8 mouse cellular contexts compared by ENCODE assay signal in the genomic region with DNA sequence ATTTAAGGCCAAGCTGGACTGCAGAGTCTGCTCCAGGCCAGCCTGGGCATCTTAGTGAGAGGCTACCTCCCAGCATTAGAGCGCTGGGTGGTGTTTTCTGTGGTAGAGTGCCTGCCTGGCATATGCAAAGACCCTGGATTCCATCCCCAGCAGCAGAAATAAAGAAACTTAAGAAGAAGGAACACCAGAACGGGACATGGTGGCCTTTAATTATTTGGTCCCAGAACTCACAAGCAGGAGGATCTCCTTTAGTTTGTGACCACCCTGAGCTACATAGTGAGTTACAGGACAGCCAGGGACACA. TPM values are rescaled to one million over a fixed set of nuclear protein-coding genes. Genes with fewer than 3 reads are reported as not detected.
DNase-seq lines count a peak whose midpoint lies in the region; ATAC-seq and TF ChIP-seq lines count a peak whose summit lies in the region.

No protein-coding gene starts in this region.

- no peak for ATAC-seq in liver, embryonic 13.5 days (ENCODE audit: low read depth)

- WGBS in liver, embryonic 13.5 days (ENCODE audit: insufficient replicate concordance) = 35% methylated on average over 2 of the region's 2 CpGs

- H3K4me2 ChIP-seq in liver, embryonic 13.5 days = peak overlapping the region; percentile 83

- no peaks in the 10 kb centered on the region for H3K27me3 ChIP-seq in testis, adult 2 months (ENCODE audit: control insufficient read depth, insufficient read depth, low read length)
- H3K27me3 ChIP-seq in liver, embryonic 13.5 days = peaks cover 11% of the 10 kb centered on the region; the same call in 1 of the 2 replicates

- H3K4me3 ChIP-seq in testis, adult 2 months (ENCODE audit: control insufficient read depth, low read depth, low read length) = peak overlapping the region; percentile 99; the same call in 1 of the 2 replicates
- H3K4me3 ChIP-seq in liver, embryonic 13.5 days (replicated peaks) = peak overlapping the region; percentile 66

- H3K4me1 ChIP-seq in testis, adult 2 months (ENCODE audit: control insufficient read depth, insufficient read depth, low read length) = peaks cover 18% of the 10 kb centered on the region
- peaks cover 58% of the 10 kb centered on the region for H3K4me1 ChIP-seq in liver, embryonic 13.5 days (replicated peaks)

- DNase-seq in cerebellum, adult 9-11 months = peak; percentile 57
- DNase-seq in cerebellum, adult 9-10 months = no peak
- DNase-seq in testis, postnatal 14 days (ENCODE audit: low spot score) = no peak
- no peak for DNase-seq in liver, embryonic 13.5 days
- no peak for DNase-seq in right cerebral cortex, postnatal 4 days
- DNase-seq in left cerebral cortex, adult 8-10 months (ENCODE audit: low spot score in 2 of 2) = no peak
- no peak for DNase-seq in cerebellum, postnatal 14 days

- H3K9me3 ChIP-seq in liver, embryonic 13.5 days (replicated peaks) = no peaks in the 10 kb centered on the region

- TF ChIP-seq POLR2A in testis, adult 2 months (IDR thresholded peaks at IDR 0.05; ENCODE audit: control insufficient read depth, low read depth, low read length) = no peak

- H3K9ac ChIP-seq in liver, embryonic 13.5 days = peak overlapping the region; percentile 75

- no peak for TF ChIP-seq CTCF in testis, adult 2 months (IDR thresholded peaks at IDR 0.05; ENCODE audit: control insufficient read depth, insufficient read depth, insufficient replicate concordance, low read depth, low read length)

- no peaks in the 10 kb centered on the region for H3K36me3 ChIP-seq in testis, adult 2 months (ENCODE audit: control insufficient read depth, insufficient read depth, low read length)
- peaks cover 27% of the 10 kb centered on the region for H3K36me3 ChIP-seq in liver, embryonic 13.5 days

- peak overlapping the region; percentile 45 for H3K27ac ChIP-seq in testis, adult 2 months (ENCODE audit: control insufficient read depth, insufficient read depth, low read depth, low read length)
- peak overlapping the region; percentile 89 for H3K27ac ChIP-seq in liver, embryonic 13.5 days

RNA-seq across cellular contexts. Expression of a gene that starts 0.4 kb away (rescaled TPM):
- polyA plus RNA-seq in testis, adult 2 months (2012; rRNA removed) = 4.9 TPM in 2 replicates
- 11.4 and 12.7 TPM in 2 replicates for polyA plus RNA-seq in liver, embryonic 13.5 days (2015; fragmentation: Nextera tagmentation; extraction: Ambion mirVana)
- 10 to 100 TPM; 12.9 to 16.9 (median 15.0) TPM for total RNA-seq in left cerebral cortex, adult 8-10 months (2022)

RNA-seq across cellular contexts. Expression of a gene that starts 6.1 kb away (rescaled TPM):
- polyA plus RNA-seq in testis, adult 2 months (2012; rRNA removed) = 0.53 and 0.75 TPM in 2 replicates
- polyA plus RNA-seq in liver, embryonic 13.5 days (2015; fragmentation: Nextera tagmentation; extraction: Ambion mirVana) = 4.6 and 5.0 TPM in 2 replicates
- 1 to 10 TPM; 1.1 to 2.5 (median 1.7) TPM for total RNA-seq in left cerebral cortex, adult 8-10 months (2022)

RNA-seq across cellular contexts. Expression of a gene that starts 9.2 kb away (rescaled TPM):
- 0.24 and 0.48 TPM in 2 replicates for polyA plus RNA-seq in testis, adult 2 months (2012; rRNA removed)
- polyA plus RNA-seq in liver, embryonic 13.5 days (2015; fragmentation: Nextera tagmentation; extraction: Ambion mirVana) = 2.4 and 2.6 TPM in 2 replicates
- 1 to 10 TPM; 3.5 to 5.2 (median 4.0) TPM for total RNA-seq in left cerebral cortex, adult 8-10 months (2022)

RNA-seq across cellular contexts. Expression of a gene that starts 11.7 kb away (rescaled TPM):
- polyA plus RNA-seq in testis, adult 2 months (2012; rRNA removed) = 0.63 and 1.1 TPM in 2 replicates
- 0.22 and 0.34 TPM in 2 replicates for polyA plus RNA-seq in liver, embryonic 13.5 days (2015; fragmentation: Nextera tagmentation; extraction: Ambion mirVana)
- 10 to 100 TPM; 34.8 to 38.9 (median 37.7) TPM for total RNA-seq in left cerebral cortex, adult 8-10 months (2022)

RNA-seq across cellular contexts. Expression of a gene that starts 27.8 kb away (rescaled TPM):
- 2.3 and 2.4 TPM in 2 replicates for polyA plus RNA-seq in testis, adult 2 months (2012; rRNA removed)
- 0.56 and 0.69 TPM in 2 replicates for polyA plus RNA-seq in liver, embryonic 13.5 days (2015; fragmentation: Nextera tagmentation; extraction: Ambion mirVana)
- total RNA-seq in left cerebral cortex, adult 8-10 months (2022) = 10 to 100 TPM; 73.6 to 91.7 (median 81.2) TPM
